Mouse (Mus musculus) spleen, adult 18-20 months (tissue): Measurements from ENCODE around the gene Zfp758.
"Not testable (repeated sequence)": the region's sequence is repeated elsewhere in the genome, so short reads cannot be mapped to it uniquely, and the experiment has no call there.

Source experiments
- DNase-seq, 2 experiments: peaks; one replicate each; pipeline ENCODE4 v3.0.0; 2022; ENCODE audit warnings: mixed read lengths in 2 of 2

The Zfp758 gene

DNA sequence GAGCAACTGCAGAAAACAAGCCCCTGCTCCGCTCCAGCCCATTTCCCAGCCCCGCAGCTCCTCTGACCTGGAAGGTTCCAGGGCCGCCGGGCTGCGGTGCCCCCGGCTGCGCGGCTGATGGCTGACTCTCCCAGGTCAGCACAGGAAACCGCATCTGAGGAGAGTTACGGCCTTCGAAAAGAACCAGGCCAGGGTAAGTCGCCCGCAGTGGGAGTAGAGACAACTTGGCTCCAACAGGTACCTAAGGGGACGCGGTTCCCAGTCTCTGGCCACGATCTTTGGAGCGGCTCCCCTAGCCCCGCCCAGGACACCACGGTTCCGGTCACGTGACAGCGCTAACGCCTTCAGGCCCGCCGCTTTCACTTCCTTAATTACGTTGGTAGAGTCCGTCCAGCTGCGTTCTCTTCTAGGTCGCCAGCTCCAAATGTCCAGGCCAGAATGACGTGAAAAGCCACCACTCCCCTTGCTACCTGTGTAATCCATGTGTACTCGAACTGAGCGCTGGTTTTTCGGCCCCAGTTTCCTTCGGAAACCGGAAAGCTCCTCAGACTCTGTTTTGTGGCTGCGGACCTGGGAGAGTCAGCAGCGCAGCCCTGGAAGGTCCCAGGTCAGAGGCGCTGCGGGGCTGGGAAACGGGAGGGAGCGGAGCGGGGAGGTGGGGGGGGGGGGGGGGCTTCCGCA, at the start of gene Zfp758, which contains the start of gene Zfp944:
Gene Zfp758 (plus strand): TSS at position 353 of the 681 bp plus-strand sequence.
Gene Zfp944 (minus strand): TSS at position 300 of the 681 bp plus-strand sequence.
- peak; percentile 27 to 52 for DNase-seq

DNA sequence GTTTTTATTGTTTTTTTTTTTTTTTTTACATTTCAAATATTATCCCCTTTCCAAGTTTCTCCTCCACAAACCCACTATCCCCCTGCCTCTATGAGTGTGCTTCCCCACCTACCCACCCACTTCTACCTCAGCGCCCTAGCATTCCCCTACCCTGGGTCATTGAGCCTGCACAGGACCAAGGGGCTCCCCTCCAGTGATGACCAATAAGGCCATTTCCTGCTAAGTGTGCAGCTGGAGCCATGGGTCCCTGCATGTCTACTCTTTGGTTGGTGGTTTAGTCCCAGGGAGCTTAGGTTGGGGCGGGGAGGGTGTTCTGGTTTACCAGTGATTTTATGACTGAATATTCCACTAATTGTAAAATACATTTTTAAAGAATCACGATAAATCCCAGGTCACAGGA, 47.0 kb upstream of the Zfp758 start:
- peak in 1 of 2 experiments; percentile 2 for DNase-seq

DNA sequence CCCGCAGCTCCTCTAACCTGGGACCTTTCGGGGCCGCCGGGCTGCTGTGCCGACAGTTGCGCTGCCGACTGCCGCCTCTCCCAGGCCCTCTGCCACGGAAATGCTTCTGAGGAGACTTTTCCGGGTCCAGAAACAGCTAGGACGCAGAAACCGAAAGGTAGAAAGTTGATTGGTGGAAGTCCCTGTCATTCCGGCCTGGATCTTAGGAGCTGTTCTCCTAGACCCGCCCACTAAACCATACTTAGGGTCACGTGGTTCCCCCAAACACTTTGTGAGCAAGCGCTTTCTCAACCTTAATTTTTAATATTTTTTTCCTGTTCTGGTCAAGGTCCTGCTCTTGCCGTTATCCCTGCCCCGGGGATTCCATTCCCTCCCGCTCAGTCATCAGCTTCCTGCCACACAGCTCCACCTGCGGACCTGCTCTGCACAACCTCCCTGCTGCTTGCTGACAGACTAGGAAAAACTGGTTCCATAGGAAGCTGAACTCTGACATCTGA, 46.5 kb upstream of the Zfp758 start, which contains the start of gene CT030661.1:
Gene CT030661.1 (minus strand): TSS at position 108 of the 497 bp plus-strand sequence.
- DNase-seq = peak; percentile 50 to 67

DNA sequence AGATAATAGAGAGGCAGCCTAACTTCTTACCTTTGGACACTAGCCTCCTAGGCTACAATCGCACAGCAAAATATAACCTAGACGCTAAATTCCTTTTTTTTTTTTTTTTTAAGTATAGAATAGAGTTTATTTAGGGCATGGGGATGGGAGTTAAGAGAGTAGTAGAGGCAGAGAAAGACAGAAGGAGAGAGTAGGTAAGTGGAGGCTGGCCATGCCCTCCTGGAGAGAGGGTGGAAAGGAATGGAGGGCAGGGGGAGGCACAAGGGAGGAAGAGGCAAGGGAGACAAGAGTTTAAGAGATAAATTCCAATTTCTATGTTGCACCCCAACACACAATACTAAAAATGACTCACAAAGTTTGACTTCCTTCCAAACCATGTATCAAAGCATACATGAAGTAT, 46.0 kb upstream of the Zfp758 start:
- not testable (repeated sequence) for DNase-seq

DNA sequence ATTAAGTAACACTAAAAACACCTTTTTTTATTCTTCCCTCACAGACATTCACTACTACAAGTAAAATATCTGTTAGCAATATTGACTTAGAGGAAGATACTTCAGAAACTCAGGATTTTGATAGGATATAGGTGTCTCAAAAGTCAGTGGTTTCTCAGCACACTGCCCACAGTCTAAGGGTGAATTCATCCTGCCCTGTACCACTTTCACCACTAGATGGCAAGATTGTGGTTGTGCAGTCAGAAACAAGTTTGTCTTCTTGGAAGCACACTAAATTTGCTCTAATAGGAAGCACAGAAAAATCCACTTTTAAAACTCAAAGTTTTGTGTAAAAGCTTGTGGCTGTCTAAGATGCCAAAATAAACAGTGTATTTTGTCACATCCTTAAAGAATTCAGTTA, 8.5 kb upstream of the Zfp758 start:
- DNase-seq = peak in 1 of 2 experiments; percentile 32

DNA sequence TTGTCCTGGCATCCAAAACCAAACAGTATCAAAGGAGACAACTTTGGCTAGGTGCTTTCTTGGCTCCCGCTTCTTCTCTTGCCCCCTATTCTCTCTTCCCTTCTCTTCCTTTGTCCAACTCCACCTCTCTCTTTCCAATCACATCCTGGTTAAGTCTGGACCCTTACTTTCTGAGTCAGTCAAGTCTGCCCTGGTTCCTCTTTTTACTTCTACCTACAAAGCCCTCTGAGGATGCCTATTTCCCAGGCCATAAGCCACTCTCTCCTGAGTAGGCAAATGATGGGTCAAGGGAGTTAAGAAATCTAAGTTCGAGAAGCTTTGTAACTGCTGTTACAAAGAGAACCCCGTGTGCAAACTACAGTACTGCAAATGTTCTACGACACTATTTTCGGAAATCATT, 681 bp upstream of the Zfp758 start:
- DNase-seq = no peak

DNA sequence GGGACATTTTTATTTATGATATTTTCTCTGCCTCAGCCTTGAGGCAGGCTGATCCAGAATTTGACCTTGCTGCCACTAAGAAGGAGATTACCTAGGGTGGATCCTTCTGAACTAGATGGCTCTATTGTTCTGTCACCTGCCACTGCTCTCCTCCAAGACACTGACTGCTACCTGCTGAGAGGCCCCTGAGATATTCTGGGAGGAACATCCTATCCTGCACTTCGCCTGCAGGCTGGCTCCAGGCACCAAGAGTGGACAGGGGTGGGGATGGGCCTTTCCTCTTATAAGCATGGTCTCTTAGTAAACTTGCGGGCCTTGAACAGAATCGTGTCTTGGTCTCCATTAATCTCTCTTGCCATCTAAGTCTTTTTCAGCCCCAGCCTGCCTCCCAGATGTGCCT, 2.6 kb downstream of the Zfp758 start:
- no peak for DNase-seq

DNA sequence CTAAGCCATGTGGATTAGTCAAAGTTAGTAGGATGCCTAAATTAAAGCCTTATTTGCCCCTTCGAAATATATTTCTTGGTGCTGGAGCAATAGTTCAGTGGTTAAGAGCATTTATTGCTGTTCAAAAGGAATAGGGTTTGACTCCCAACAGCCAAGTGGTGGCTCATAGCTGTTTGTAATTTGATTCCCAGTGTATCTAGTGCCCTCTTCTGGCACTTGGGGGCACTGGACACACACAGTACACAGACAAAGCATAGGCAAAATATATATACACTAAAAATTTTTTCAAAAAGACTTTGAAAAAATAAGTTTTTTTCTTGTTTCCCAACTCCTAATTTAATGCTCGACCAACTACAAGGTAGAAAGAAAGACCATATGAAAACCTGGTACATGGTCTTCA, 49.5 kb downstream of the Zfp758 start:
- DNase-seq = peak in 1 of 2 experiments; percentile 46

DNA sequence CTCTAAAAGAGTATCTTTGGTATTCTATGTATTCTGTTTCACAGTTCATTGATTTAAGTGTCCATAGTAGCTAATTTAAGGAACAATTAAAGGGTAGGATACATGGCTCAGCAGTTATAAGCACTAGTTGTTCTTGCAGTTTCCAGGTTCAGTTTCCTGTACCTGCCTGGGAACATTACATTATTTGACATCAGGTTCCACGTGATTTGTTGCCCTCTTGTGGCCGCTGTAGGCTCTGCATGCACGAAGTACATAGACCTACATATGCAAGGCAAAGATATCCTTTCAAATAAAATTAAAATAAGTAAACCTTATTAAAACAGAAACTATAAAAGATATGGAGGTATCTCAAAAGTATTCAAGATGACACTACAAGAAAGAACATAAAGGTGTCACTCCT, 56.3 kb downstream of the Zfp758 start:
- DNase-seq = peak; percentile 36 to 77

DNA sequence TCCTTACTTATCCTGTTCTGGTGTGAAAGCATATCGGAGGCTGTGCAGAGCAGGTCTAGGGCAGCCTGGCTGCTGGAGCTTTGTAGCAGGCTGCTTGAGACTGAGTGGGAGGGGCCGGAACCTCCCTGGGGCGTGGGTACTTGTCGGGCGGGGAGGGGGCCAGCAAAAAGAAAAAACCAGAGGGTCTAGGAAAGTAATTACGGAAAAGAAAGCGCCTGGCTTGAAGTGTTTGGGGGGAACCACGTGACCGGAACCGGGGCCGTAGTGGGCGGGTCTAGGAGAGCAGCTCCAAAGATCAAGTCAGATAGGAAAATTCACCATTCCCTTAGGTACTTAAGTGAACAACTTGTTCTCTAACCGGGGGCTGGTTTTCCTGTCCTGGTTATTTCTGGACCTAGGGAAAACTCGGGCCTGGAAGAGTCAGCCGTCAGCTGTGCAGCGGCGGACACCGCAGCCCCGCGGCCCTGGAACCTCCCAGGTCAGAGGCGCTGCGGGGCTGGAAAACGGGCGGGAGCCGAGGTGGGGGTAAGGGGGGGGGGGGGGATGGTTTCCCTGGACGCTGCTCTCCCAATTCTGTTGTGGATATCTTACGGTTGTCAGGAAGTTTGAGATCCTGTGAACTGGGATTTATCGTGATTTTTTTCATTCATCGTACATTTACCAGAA, 62.8 kb downstream of the Zfp758 start, which contains the start of gene Zfp946:
Gene Zfp946 (plus strand): TSS at position 271 of the 666 bp plus-strand sequence.
- DNase-seq = peak; percentile 59 to 76

DNA sequence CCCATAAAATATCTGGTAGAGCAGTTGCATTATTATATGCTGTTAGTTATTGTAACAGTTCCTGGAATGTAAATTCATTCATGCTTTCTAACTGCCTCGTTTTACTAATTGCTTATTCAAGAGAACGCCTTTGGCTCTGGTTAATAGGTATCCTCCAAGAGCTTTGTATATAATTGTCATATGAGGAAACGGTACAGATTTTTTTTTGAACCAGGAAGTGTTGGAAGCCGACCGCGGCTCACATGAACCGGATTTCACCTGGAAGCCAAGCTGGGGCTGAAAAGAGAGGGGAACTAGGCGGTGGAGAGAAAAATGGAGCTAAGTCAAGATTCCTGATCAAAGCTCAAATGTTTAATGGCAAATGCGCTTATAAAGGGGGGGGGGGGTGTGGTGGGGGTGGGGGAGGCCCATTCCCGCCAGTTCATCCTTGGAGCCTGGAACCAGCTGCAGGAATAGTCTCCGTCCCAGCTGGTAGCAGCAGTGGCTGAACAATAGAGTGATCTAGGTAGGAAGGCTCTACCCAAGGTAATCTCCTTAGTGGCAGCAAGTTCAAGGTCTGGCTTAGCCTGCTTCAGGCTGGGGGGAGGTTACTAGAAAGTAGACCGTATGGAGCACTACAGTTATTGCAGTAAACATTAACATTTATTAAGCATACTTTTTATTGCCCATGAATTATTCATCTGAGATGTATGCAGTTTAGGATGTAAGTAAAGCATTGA, 63.5 kb downstream of the Zfp758 start:
- peak in 1 of 2 experiments; percentile 7 for DNase-seq
